Mouse (Mus musculus): Measurements from ENCODE around the gene Apol10a.
"Not testable (repeated sequence)": the region's sequence is repeated elsewhere in the genome, so short reads cannot be mapped to it uniquely, and the experiment has no call there.

GRCm38 (mm10) chr15:77476693-77477092 lies at the start of gene Apol10a:
- TF ChIP-seq CTCF (IDR thresholded peaks at IDR 0.05; ENCODE audit: borderline replicate concordance, insufficient read depth, low read depth, low read length); POLR2A (IDR thresholded peaks at IDR 0.05; ENCODE audit: borderline replicate concordance, insufficient read depth, low read length): not testable (repeated sequence)

All from cerebellum, adult 2 months (tissue).